ENCODE assay signal across 8 mouse cellular contexts in genomic region chr8:126600816-126601243, GRCm38 (mm10). TPM values are rescaled to one million over a fixed set of nuclear protein-coding genes. Genes with fewer than 3 reads are reported as not detected.
A peak's percentile ranks its signal among the peaks of the same experiment; 100 is the strongest.
DNase-seq lines count a peak whose midpoint lies in the region; ATAC-seq lines count a peak whose summit lies in the region.

No protein-coding gene starts in this region.

- H3K4me3 ChIP-seq in neural tube, embryonic 12.5 days, result no peak overlapping the region
- H3K4me3 ChIP-seq in forebrain, embryonic 14.5 days (ENCODE audit: low read depth, low read length), result no peak overlapping the region
- H3K4me3 ChIP-seq in neural tube, embryonic 15.5 days (replicated peaks), result no peak overlapping the region

- H3K9ac ChIP-seq in neural tube, embryonic 12.5 days, result no peak overlapping the region
- no peak overlapping the region for H3K9ac ChIP-seq in forebrain, embryonic 14.5 days (ENCODE audit: low read length)
- no peak overlapping the region for H3K9ac ChIP-seq in neural tube, embryonic 15.5 days (replicated peaks)

- peak; percentile 39; the same call in 1 of the 2 replicates for ATAC-seq in neural tube, embryonic 12.5 days (ENCODE audit: low FRiP score, low read depth)
- ATAC-seq in forebrain, embryonic 14.5 days, result peak; percentile 49
- no peak for ATAC-seq in neural tube, embryonic 15.5 days (ENCODE audit: low FRiP score)

- no peak overlapping the region for H3K27ac ChIP-seq in neural tube, embryonic 12.5 days
- peak overlapping the region; percentile 59; the same call in 1 of the 2 replicates for H3K27ac ChIP-seq in forebrain, embryonic 14.5 days (ENCODE audit: low read depth, low read length)
- H3K27ac ChIP-seq in neural tube, embryonic 15.5 days (replicated peaks), result 0 out of 2 replicates have a peak overlapping the region, but pooled peaks have one; percentile 2

- DNase-seq in neural tube, embryonic 10.5 days (ENCODE audit: extremely low spot score, low spot score), result no peak
- DNase-seq in forebrain, embryonic 14.5 days (ENCODE audit: low spot score), result peak; percentile 87
- DNase-seq in kidney, adult 9 months, result peak; percentile 93
- DNase-seq in urinary bladder, postnatal 10 days (ENCODE audit: low spot score), result no peak
- no peak for DNase-seq in layer of hippocampus, adult 11-12 months (ENCODE audit: low spot score)
- no peak for DNase-seq in layer of hippocampus, postnatal 10 days (ENCODE audit: low spot score in 2 of 2)

- H3K9me3 ChIP-seq in neural tube, embryonic 12.5 days, result no peaks in the 10 kb centered on the region
- no peaks in the 10 kb centered on the region for H3K9me3 ChIP-seq in forebrain, embryonic 14.5 days (replicated peaks; ENCODE audit: control insufficient read depth, low read length)
- H3K9me3 ChIP-seq in neural tube, embryonic 15.5 days (replicated peaks), result no peaks in the 10 kb centered on the region

- WGBS in neural tube, embryonic 12.5 days, result 7% methylated on average over 7 of the region's 7 CpGs
- WGBS in forebrain, embryonic 14.5 days, result under 1% methylated on average over 7 of the region's 7 CpGs
- WGBS in neural tube, embryonic 15.5 days, result 3% methylated on average over 7 of the region's 7 CpGs

- H3K4me1 ChIP-seq in neural tube, embryonic 12.5 days, result peaks cover 32% of the 10 kb centered on the region
- peaks cover 43% of the 10 kb centered on the region for H3K4me1 ChIP-seq in forebrain, embryonic 14.5 days (ENCODE audit: control insufficient read depth, insufficient read depth, low read length)
- H3K4me1 ChIP-seq in neural tube, embryonic 15.5 days, result peaks cover 44% of the 10 kb centered on the region

- H3K36me3 ChIP-seq in neural tube, embryonic 12.5 days, result no peaks in the 10 kb centered on the region
- no peaks in the 10 kb centered on the region for H3K36me3 ChIP-seq in forebrain, embryonic 14.5 days (ENCODE audit: control insufficient read depth, insufficient read depth, low read length)
- H3K36me3 ChIP-seq in neural tube, embryonic 15.5 days, result no peaks in the 10 kb centered on the region

- no peaks in the 10 kb centered on the region for H3K27me3 ChIP-seq in neural tube, embryonic 12.5 days (replicated peaks)
- H3K27me3 ChIP-seq in forebrain, embryonic 14.5 days (replicated peaks; ENCODE audit: control insufficient read depth, insufficient read depth, low read length), result no peaks in the 10 kb centered on the region
- H3K27me3 ChIP-seq in neural tube, embryonic 15.5 days (replicated peaks), result no peaks in the 10 kb centered on the region

- H3K4me2 ChIP-seq in neural tube, embryonic 12.5 days (replicated peaks), result no peak overlapping the region
- no peak overlapping the region for H3K4me2 ChIP-seq in forebrain, embryonic 14.5 days (ENCODE audit: low read length)
- no peak overlapping the region for H3K4me2 ChIP-seq in neural tube, embryonic 15.5 days

RNA-seq across cellular contexts. Expression of gene Irf2bp2, which starts 7.0 kb away (rescaled TPM):
- 8.5 and 9.5 TPM in 2 replicates for polyA plus RNA-seq in neural tube, embryonic 12.5 days (2016; fragmentation: Nextera tagmentation; extraction: Ambion mirVana)
- 7.9 and 8.3 TPM in 2 replicates for polyA plus RNA-seq in forebrain, embryonic 14.5 days (2014; fragmentation: Nextera tagmentation; extraction: Ambion mirVana)
- 9.8 and 10.4 TPM in 2 replicates for polyA plus RNA-seq in neural tube, embryonic 15.5 days (2015; fragmentation: Nextera tagmentation; extraction: Ambion mirVana)
- 10 to 100 TPM; 57.0 to 63.1 TPM for total RNA-seq in layer of hippocampus, postnatal 10 days (2021)

Comparison
In these comparisons a context has a peak if more than half of its experiments do, and no peak if none do; other contexts are left out.
1. DNase-seq: peak in forebrain, embryonic 14.5 days (single experiment) and kidney, adult 9 months (single experiment); none in neural tube, embryonic 10.5 days (single experiment), urinary bladder, postnatal 10 days (single experiment), layer of hippocampus, adult 11-12 months (single experiment) and layer of hippocampus, postnatal 10 days (0 of 2).